Mouse (Mus musculus) embryonic fibroblast, embryonic 13.5 days (primary cell): ENCODE measurements around the gene Col4a1.

ENCODE experiments used
- CTCF ChIP-seq: IDR thresholded peaks from 2 replicates; pipeline ENCODE4 v1.5.1; 2011; ENCODE audit warnings: mild to moderate bottlenecking, control low read depth, low read length, moderate library complexity, borderline replicate concordance; ENCODE audit not compliant: insufficient read depth
- POLR2A ChIP-seq: IDR thresholded peaks from 2 replicates; pipeline ENCODE4 v1.6.1; 2011; ENCODE audit warnings: low read depth, mild to moderate bottlenecking, control low read depth, low read length, moderate library complexity

- TF ChIP-seq CTCF = no peak
- no peak for TF ChIP-seq POLR2A
These were observed 114.0 kb downstream of the Col4a1 start for GRCm38 (mm10) chr8:11198650-11199049.
